Mouse (Mus musculus): ENCODE results near the gene Tmem52.

GRCm38 (mm10) chr4:155494891-155495290 is 26.0 kb downstream of the Tmem52 start:
- TF ChIP-seq GATA1 (IDR thresholded peaks at IDR 0.05; ENCODE audit: low read length) (no peak), TAL1 (IDR thresholded peaks at IDR 0.05; ENCODE audit: low read length) (no peak)

Measured in erythroblast, embryonic 14.5 days (primary cell).